In the genomic region with DNA sequence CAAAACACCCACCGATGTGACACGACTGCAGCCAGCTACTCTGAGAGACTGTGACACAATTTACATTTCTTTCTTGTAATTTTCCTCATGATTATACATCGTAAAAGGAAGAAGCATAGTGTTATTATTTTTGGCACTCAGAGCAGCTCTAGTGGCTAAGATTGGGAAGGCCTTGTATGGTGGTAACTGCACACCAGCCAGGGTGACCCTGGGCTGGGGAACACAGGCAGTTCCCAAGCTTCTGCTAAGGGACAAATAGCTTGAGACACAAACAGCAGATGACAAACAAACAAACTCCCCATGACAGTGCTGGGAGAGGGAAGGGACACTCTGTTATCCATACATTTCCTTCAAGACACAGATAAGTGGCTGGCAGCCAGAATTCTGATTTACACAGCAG, we compare ENCODE assay signal across 1 mouse cellular context. TPM values are rescaled to one million over a fixed set of nuclear protein-coding genes. Genes with fewer than 3 reads are reported as not detected.
"Had no signal": no experiment of that assay in that cellular context is flagged by ENCODE, and none has a peak within 500 bp of the region (broad histone marks: within the 10 kb centered on the region; RNA-seq: fewer than 3 reads in every experiment).

No protein-coding gene starts in this region.

RNA-seq across cellular contexts. Expression of gene Slc22a21, which starts 30.0 kb away (rescaled TPM):
- total RNA-seq: neutrophil, adult 5-6 weeks had no signal
